Mouse (Mus musculus) testis, postnatal 10 days (tissue): Measurements from ENCODE around the gene Mrtfa.
A peak's percentile ranks its signal among the peaks of the same experiment; 100 is the strongest.

Experiments
- DNase-seq: peaks from one replicate; pipeline ENCODE4 v3.0.0; 2021; ENCODE audit warnings: low spot score

The Mrtfa gene

GRCm38 (mm10) chr15:80983264-80983663, 207.3 kb downstream of the Mrtfa start:
- DNase-seq = no peak

- DNase-seq = no peak
Observed at GRCm38 (mm10) chr15:80981176-80981575, 209.4 kb downstream of the Mrtfa start.

DNA sequence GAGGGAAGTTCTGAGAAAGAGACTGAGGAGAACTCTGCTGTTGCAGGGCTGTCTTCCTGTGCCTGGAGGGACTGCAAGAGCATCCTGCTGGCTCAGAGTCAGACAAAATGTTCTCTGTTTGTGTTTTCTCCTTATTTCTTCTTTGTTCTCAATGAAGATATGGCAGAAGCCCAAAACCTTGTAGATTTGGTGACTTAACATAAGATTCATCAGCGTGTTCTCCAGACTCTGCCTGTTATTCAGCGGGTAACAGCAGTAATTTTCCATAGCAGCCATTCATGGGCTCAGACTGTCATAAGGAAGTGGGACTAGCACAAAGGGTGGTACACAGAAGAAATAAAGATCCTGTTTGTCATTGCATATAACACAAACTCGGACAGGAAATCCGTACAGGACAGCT, 210.9 kb downstream of the Mrtfa start:
- no peak for DNase-seq

- peak; percentile 90 for DNase-seq
Observed at GRCm38 (mm10) chr15:80977620-80978334, 212.8 kb downstream of the Mrtfa start, which contains the start of gene Sgsm3. Gene Sgsm3 (plus strand): TSS chr15:80977765.

DNA sequence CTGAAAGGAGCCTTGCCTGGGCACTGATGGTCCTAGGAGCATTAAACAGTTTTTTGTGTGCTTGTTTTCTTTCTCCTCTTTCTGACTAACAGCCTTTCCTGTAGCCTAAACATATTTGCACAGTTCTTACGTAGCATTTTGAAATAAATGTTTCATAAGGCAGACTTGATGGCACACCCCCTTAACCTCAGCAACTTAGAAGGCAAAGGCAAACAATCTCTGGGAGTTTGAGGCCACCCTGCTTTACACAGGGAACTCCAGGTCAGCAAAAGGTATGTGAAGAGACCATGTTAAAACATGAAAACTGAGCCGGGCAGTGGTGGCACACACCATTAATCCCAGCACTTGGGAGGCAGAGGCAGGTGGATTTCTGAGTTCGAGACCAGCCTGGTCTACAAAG, 214.9 kb downstream of the Mrtfa start:
- DNase-seq = no peak

DNA sequence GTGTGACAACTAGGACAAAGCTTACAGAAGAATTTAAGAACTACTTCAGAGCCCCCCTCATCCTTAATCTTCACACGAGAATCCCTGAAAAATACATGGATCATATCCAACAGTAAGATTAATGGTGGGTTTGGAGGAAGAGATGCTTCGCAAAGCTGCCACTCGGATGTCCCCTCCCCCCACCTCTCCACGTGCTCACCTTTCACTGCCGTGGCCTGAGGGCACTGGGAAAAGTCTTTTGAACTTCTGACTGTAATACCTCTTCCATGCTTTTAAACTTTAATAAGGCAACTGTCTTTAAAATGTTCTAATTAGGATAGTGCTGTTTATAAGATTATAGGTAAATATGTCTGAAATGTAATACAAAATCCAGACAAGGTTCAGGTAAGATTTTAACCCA, 216.2 kb downstream of the Mrtfa start:
- no peak for DNase-seq

GRCm38 (mm10) chr15:80969371-80969770, 221.2 kb downstream of the Mrtfa start:
- no peak for DNase-seq
